Mouse (Mus musculus) heart, adult 2 months (tissue): ENCODE data around the gene Ahdc1.

Experiments used
- CTCF ChIP-seq: fragments of 200-600 bp; IDR thresholded peaks from 2 replicates; pipeline ENCODE4 v1.8.1; 2022; ENCODE audit warnings: antibody characterized with exemption, mild to moderate bottlenecking, moderate library complexity
- EP300 ChIP-seq: fragments of 200-500 bp; IDR thresholded peaks from 2 replicates; pipeline ENCODE4 v1.6.1; 2011; ENCODE audit warnings: low read depth, low read length, control low read depth; ENCODE audit not compliant: insufficient read depth
- POLR2A ChIP-seq: fragments of 200-500 bp; IDR thresholded peaks from 2 replicates; pipeline ENCODE4 v1.6.1; 2011; ENCODE audit warnings: mild to moderate bottlenecking, low read depth, low read length, control low read depth; ENCODE audit not compliant: insufficient read depth

GRCm38 (mm10) chr4:133087835-133088234 lies 76.8 kb downstream of the Ahdc1 start:
- TF ChIP-seq CTCF (no peak), POLR2A (peak; percentile 47), EP300 (peak; percentile 91)
